9 mouse cellular contexts compared by ENCODE assay signal in the genomic region with DNA sequence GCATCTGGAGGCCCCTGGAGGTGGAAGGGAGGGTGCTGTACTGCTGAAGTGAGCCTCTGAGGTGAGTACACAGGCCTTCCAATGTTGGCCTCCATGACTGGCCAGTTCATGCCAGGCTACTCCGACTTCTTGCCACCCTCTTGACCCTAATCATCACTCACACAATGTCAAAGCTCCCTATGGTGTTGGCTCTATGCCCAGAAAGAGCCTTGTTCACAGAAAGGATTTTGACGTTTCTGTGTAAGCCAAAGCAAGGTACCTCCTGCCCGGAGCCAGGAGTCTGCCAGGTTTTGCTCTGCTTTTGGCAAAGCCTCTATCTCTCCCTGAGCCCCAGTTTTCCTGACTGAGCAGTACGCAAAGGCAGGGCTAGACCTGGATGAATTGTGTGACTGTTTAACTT. TPM values are rescaled to one million over a fixed set of nuclear protein-coding genes. Genes with fewer than 3 reads are reported as not detected.
A peak's percentile ranks its signal among the peaks of the same experiment; 100 is the strongest.
DNase-seq lines count a peak whose midpoint lies in the region; ATAC-seq and TF ChIP-seq lines count a peak whose summit lies in the region.
"Had no signal": no experiment of that assay in that cellular context is flagged by ENCODE, and none has a peak within 500 bp of the region (broad histone marks: within the 10 kb centered on the region; RNA-seq: fewer than 3 reads in every experiment).

No protein-coding gene starts in this region.

- DNase-seq in liver, adult 2 months (ENCODE audit: extremely low read depth, low read depth, low spot score): peak; percentile 21
- DNase-seq in cerebellum, adult 18-20 months: peak; percentile 73 to 86
- DNase-seq in lung, postnatal 14 days: peak; percentile 48
- no peak for DNase-seq in spleen, postnatal 36 days (ENCODE audit: low spot score in 2 of 2)
- no peak for DNase-seq in midbrain, embryonic 10.5 days (ENCODE audit: low spot score)
- no peak for DNase-seq in urinary bladder, postnatal 10 days (ENCODE audit: low spot score)
- DNase-seq: right cerebral cortex, adult 18-20 months had no signal

- H3K4me3 ChIP-seq in liver, adult 2 months (ENCODE audit: insufficient read depth, low read depth, low read length): no peak overlapping the region
- no peak overlapping the region for H3K4me3 ChIP-seq in liver, embryonic 12.5 days
- H3K4me3 ChIP-seq in heart, embryonic 16.5 days (ENCODE audit: low read length): no peak overlapping the region
- H3K4me3 ChIP-seq in midbrain, embryonic 10.5 days: no peak overlapping the region

- H3K27ac ChIP-seq in liver, adult 2 months (replicated peaks; ENCODE audit: insufficient read depth, low read depth, low read length): peak overlapping the region; percentile 37
- H3K27ac ChIP-seq in liver, embryonic 12.5 days: no peak overlapping the region
- peak overlapping the region; percentile 69 for H3K27ac ChIP-seq in heart, embryonic 16.5 days (ENCODE audit: low read length)
- no peak overlapping the region for H3K27ac ChIP-seq in midbrain, embryonic 10.5 days (replicated peaks)

- peaks cover 5% of the 10 kb centered on the region; the same call in 1 of the 2 replicates for H3K4me1 ChIP-seq in liver, adult 2 months (ENCODE audit: control insufficient read depth, insufficient read depth, low read length)
- peaks cover 39% of the 10 kb centered on the region for H3K4me1 ChIP-seq in liver, embryonic 12.5 days
- peaks cover 31% of the 10 kb centered on the region for H3K4me1 ChIP-seq in heart, embryonic 16.5 days (ENCODE audit: control insufficient read depth, insufficient read depth, low read length)
- peaks cover 7% of the 10 kb centered on the region; the same call in 1 of the 2 replicates for H3K4me1 ChIP-seq in midbrain, embryonic 10.5 days

- no peaks in the 10 kb centered on the region for H3K79me2 ChIP-seq in liver, adult 2 months (ENCODE audit: control insufficient read depth, insufficient read depth, low read length)

- no peak overlapping the region for H3K9ac ChIP-seq in liver, adult 2 months (ENCODE audit: low read depth, low read length)
- H3K9ac ChIP-seq in liver, embryonic 12.5 days: no peak overlapping the region
- no peak overlapping the region for H3K9ac ChIP-seq in heart, embryonic 16.5 days (ENCODE audit: low read length)

- TF ChIP-seq POLR2A in liver, adult 2 months (IDR thresholded peaks at IDR 0.05; ENCODE audit: extremely low read depth, insufficient read depth, low read length): no peak

- H3K27me3 ChIP-seq in liver, adult 2 months (ENCODE audit: control insufficient read depth, insufficient read depth, low read length): no peaks in the 10 kb centered on the region
- peaks cover 9% of the 10 kb centered on the region for H3K27me3 ChIP-seq in liver, embryonic 12.5 days (replicated peaks)
- H3K27me3 ChIP-seq in heart, embryonic 16.5 days (ENCODE audit: control insufficient read depth, insufficient read depth, low read length): no peaks in the 10 kb centered on the region
- peaks cover 9% of the 10 kb centered on the region for H3K27me3 ChIP-seq in midbrain, embryonic 10.5 days (ENCODE audit: low read depth, poor library complexity, severe bottlenecking)

- TF ChIP-seq CTCF in liver, adult 2 months (IDR thresholded peaks at IDR 0.05; ENCODE audit: low read depth, low read length): no peak

- ATAC-seq in liver, embryonic 12.5 days: no peak
- peak; percentile 85 for ATAC-seq in heart, embryonic 16.5 days (replicated peaks; ENCODE audit: extremely low read depth, insufficient read depth, low FRiP score)

- no peaks in the 10 kb centered on the region for H3K9me3 ChIP-seq in liver, embryonic 12.5 days (replicated peaks)
- H3K9me3 ChIP-seq in heart, embryonic 16.5 days (replicated peaks; ENCODE audit: control insufficient read depth, low read length): no peaks in the 10 kb centered on the region
- no peaks in the 10 kb centered on the region for H3K9me3 ChIP-seq in midbrain, embryonic 10.5 days (replicated peaks)

- H3K36me3 ChIP-seq in liver, adult 2 months (ENCODE audit: control insufficient read depth, insufficient read depth, low read length): no peaks in the 10 kb centered on the region
- peaks cover 20% of the 10 kb centered on the region for H3K36me3 ChIP-seq in liver, embryonic 12.5 days
- H3K36me3 ChIP-seq in heart, embryonic 16.5 days (ENCODE audit: control insufficient read depth, insufficient read depth): peaks cover 3% of the 10 kb centered on the region; the same call in 1 of the 2 replicates
- H3K36me3 ChIP-seq in midbrain, embryonic 10.5 days: no peaks in the 10 kb centered on the region

- WGBS in liver, adult 2 months: 11% methylated on average over 4 of the region's 4 CpGs
- WGBS in liver, embryonic 12.5 days (ENCODE audit: insufficient replicate concordance): 56% methylated on average over 4 of the region's 4 CpGs
- WGBS in heart, embryonic 16.5 days: 11% methylated on average over 4 of the region's 4 CpGs
- WGBS in midbrain, embryonic 10.5 days: 86% methylated on average over 4 of the region's 4 CpGs

- no peak overlapping the region for H3K4me2 ChIP-seq in liver, embryonic 12.5 days
- no peak overlapping the region for H3K4me2 ChIP-seq in heart, embryonic 16.5 days (ENCODE audit: low read depth, low read length)

RNA-seq across cellular contexts. Expression of gene Ptgs1, which starts 5.7 kb away (rescaled TPM):
- 12.4 and 14.4 TPM in 2 replicates for total RNA-seq in liver, adult 2 months (2014; rRNA removed)
- polyA plus RNA-seq in liver, adult 2 months (2012; rRNA removed): 7.3 and 10.9 TPM in 2 replicates
- polyA plus RNA-seq in liver, embryonic 12.5 days (2016; fragmentation: Nextera tagmentation; extraction: Ambion mirVana): 21.1 and 21.4 TPM in 2 replicates
- polyA plus RNA-seq in heart, embryonic 16.5 days (2015; fragmentation: Nextera tagmentation; extraction: Ambion mirVana): 21.9 and 26.2 TPM in 2 replicates
- polyA plus RNA-seq in midbrain, embryonic 10.5 days (2016; fragmentation: Nextera tagmentation; extraction: Ambion mirVana): 3.6 and 4.7 TPM in 2 replicates

Comparison
In these comparisons a context has a peak if more than half of its experiments do, and no peak if none do; other contexts are left out.
1. H3K27ac ChIP-seq: peak in liver, adult 2 months (single experiment) and heart, embryonic 16.5 days (single experiment); none in liver, embryonic 12.5 days (single experiment) and midbrain, embryonic 10.5 days (single experiment).
2. DNase-seq: peak in liver, adult 2 months (single experiment), cerebellum, adult 18-20 months (2 of 2) and lung, postnatal 14 days (single experiment); none in spleen, postnatal 36 days (0 of 2), midbrain, embryonic 10.5 days (single experiment) and urinary bladder, postnatal 10 days (single experiment).